Mouse (Mus musculus) brain, embryonic 18.5 days (tissue): ENCODE results near the gene Robo3.

ENCODE experiments used
- DNase-seq: peaks from one replicate; pipeline ENCODE4 v3.0.0-alpha.2; 2012; ENCODE audit warnings: low read depth, low spot score

Robo3 gene

DNA sequence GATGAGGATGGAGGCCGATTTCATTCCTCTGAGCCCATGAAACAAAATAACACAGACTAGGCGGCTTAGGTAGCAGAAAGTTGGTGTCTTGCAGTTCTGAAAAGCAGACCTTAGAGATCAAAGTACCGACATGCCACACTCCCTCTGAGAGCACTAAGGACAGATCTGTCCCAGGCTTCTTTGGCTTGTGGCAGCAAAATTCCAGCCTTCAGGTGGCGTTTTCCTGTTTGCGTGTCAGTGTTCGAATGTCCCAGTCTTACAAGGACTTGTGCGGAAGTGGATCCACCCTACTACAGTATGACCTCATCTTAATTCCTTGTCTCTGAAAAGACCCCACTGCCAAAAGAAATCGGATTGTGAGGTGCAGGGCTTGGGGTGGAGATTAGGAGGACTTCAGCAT, 64.2 kb downstream of the Robo3 start:
- DNase-seq: no peak

- no peak for DNase-seq
Measured at GRCm38 (mm10) chr9:37368081-37368830, 64.8 kb downstream of the Robo3 start.

GRCm38 (mm10) chr9:37367301-37368080, 65.6 kb downstream of the Robo3 start, which contains the start of gene Hepacam:
Gene Hepacam, plus strand, starts transcription at chr9:37367351.
- DNase-seq: no peak

- DNase-seq: no peak
Measured at GRCm38 (mm10) chr9:37365706-37366105, 67.3 kb downstream of the Robo3 start.
